Mouse (Mus musculus) cerebellum, adult 2 months (tissue): Measurements from ENCODE around the gene Trappc3l.

Experiments
- CTCF ChIP-seq: fragments of 200-500 bp; IDR thresholded peaks from 2 replicates; pipeline ENCODE4 v1.5.1; 2011; ENCODE audit warnings: low read depth, mild to moderate bottlenecking, control low read depth, low read length, moderate library complexity, borderline replicate concordance; ENCODE audit not compliant: insufficient read depth
- POLR2A ChIP-seq: fragments of 200-500 bp; IDR thresholded peaks from 2 replicates; pipeline ENCODE4 v1.6.1; 2011; ENCODE audit warnings: low read length, control low read depth, borderline replicate concordance; ENCODE audit not compliant: insufficient read depth

DNA sequence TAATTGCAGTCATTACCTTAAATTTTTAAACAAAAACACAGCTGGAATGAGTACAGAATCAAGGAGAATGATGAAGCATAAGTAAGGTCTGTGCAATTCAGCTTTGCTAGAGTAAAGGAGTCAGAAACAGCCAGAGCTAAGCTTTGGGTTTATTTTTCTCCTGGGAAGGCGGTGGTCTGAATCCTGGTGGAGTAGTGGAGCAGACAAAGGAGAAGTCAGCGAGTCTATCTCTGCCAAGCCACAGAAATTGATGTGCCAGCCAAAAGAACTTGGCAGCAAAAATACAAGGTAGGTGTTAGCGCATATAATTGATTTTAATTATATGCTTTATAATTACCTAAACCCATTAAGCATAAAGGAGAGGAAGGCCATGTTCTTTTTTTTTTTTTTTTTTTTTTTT lies at the start of gene Trappc3l:
- TF ChIP-seq POLR2A, result no peak
- TF ChIP-seq CTCF, result no peak
